Comparison of ENCODE assay signal across 1 mouse cellular context in the genomic region with DNA sequence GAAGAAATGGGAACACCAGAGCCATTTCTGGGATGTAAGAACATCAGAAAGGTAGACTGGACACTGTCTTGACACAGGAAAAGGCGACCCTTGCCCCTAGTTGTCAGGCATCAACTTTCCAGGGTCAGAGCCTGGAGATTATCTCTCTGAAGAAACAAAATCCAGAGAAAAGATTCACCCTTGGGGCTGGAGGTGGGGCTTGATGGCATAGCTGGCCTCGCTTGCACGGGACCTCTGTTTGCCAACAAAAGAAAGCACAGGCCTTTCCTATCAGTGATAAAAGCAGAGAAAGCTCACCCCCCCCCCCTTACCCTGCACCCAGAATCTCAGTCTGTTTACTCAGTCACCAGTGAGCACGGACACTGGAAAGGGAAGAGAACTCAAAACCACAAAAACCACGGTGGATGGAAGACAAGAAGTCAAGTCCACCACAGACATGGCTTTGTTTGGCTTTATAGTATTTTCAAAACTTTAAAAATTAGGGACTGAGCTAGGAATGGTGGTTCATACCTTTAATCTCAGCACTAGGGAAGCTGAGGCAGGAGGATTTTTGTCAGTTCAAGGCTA.
TF ChIP-seq lines count a peak whose summit lies in the region.

No protein-coding gene starts in this region.

TF ChIP-seq in CH12.LX, 34 proteins besides CTCF, POLR2A, EP300 and RAD21:
- TF ChIP-seq JUN (IDR thresholded peaks at IDR 0.05; ENCODE audit: insufficient read depth, low read depth, low read length) (no peak), MYC (IDR thresholded peaks at IDR 0.05; ENCODE audit: low read depth, low read length) (no peak), GABPA (IDR thresholded peaks at IDR 0.05; ENCODE audit: insufficient replicate concordance, low read depth, low read length) (no peak), POLR2AphosphoS2 (IDR thresholded peaks at IDR 0.05; ENCODE audit: low read depth, low read length) (no peak), MAFK (IDR thresholded peaks at IDR 0.05; ENCODE audit: insufficient replicate concordance, low read length) (no peak), NELFE (IDR thresholded peaks at IDR 0.05; ENCODE audit: low read depth, low read length) (no peak), MEF2A (IDR thresholded peaks at IDR 0.05; ENCODE audit: borderline replicate concordance, low read depth, low read length) (no peak), USF1 (IDR thresholded peaks at IDR 0.05; ENCODE audit: low read depth, low read length) (no peak), SIN3A (IDR thresholded peaks at IDR 0.05; ENCODE audit: low read length) (no peak), ZMIZ1 (IDR thresholded peaks at IDR 0.05; ENCODE audit: low read depth, low read length) (no peak), PAX5 (IDR thresholded peaks at IDR 0.05; ENCODE audit: low read length) (no peak), TBP (conservative IDR thresholded peaks at IDR 0.05; ENCODE audit: low read depth, low read length) (no peak), UBTF (IDR thresholded peaks at IDR 0.05; ENCODE audit: low read depth, low read length) (no peak)
